Mouse (Mus musculus): Measurements from ENCODE around the gene Rgs4. TPM values are rescaled to one million over a fixed set of nuclear protein-coding genes. Genes with fewer than 3 reads are reported as not detected.
A peak's percentile ranks its signal among the peaks of the same experiment; 100 is the strongest.

The Rgs4 gene
- polyA plus RNA-seq, 1 experiment from 2014 or later = 2.9 TPM

DNA sequence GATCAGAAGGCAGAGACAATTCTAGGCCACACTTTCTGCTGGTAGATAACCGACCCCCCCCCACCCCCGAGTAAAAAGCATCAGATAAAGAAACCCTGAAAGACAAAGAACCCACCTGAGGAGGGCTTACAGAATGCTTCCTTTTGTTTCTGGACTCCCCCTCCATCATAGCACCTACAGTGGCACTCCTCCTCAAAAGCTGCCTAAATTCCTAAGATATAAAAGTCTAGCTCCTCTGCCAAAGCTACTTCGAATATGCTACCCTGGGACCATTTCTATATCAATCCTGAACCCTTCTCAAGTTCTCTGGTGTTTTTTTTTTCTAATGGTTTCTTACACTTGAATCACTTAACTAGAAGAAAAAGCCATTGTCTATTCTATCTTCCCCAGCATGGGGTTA is 9.1 kb upstream of the Rgs4 start:
- Histone ChIP-seq H3K4me1 (ENCODE audit: insufficient read depth) (no peaks in the 10 kb centered on the region), H3K36me3 (ENCODE audit: insufficient read depth) (no peaks in the 10 kb centered on the region), H3K4me3 (ENCODE audit: low read depth, low read length) (no peak overlapping the region), H3K27ac (ENCODE audit: low read depth) (no peak overlapping the region), H3K4me2 (no peak overlapping the region), H3K9me3 (ENCODE audit: low read depth, low read length) (no peaks in the 10 kb centered on the region), H3K27me3 (ENCODE audit: insufficient read depth, low read length) (no peaks in the 10 kb centered on the region), H3K9ac (no peak overlapping the region)
- no peak for TF ChIP-seq CTCF (IDR thresholded peaks at IDR 0.05; ENCODE audit: low read depth)
- ATAC-seq (ENCODE audit: insufficient read depth) = no peak
- 39% methylated on average over 2 of the region's 3 CpGs for WGBS
- no peak for DNase-seq

DNA sequence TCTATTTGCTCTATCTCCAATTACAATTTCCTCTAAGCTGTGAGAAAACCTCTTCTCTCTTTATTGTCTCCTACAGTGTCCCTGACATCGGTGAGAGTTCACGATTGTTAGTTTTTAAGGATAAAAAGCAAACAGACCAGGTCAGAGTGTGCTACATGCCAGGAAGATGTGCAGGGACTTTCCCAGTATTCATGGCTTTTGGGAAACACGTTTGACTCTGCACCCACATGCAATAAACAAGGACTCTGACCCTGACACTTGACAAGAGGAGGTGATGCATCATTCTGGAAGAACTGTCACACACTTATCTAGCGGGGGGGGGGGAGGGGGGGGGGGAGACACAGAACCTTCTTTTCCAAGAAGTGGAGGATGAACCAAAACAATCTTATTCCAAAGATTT is 5.0 kb upstream of the Rgs4 start:
- DNase-seq (no peak), ATAC-seq (ENCODE audit: insufficient read depth) (no peak)
- Histone ChIP-seq H3K4me1 (ENCODE audit: insufficient read depth) (no peaks in the 10 kb centered on the region), H3K9ac (no peak overlapping the region), H3K4me2 (no peak overlapping the region), H3K27me3 (ENCODE audit: insufficient read depth, low read length) (peaks cover 10% of the 10 kb centered on the region; the same call in 1 of the 2 replicates), H3K9me3 (ENCODE audit: low read depth, low read length) (no peaks in the 10 kb centered on the region), H3K27ac (ENCODE audit: low read depth) (no peak overlapping the region), H3K36me3 (ENCODE audit: insufficient read depth) (no peaks in the 10 kb centered on the region), H3K4me3 (ENCODE audit: low read depth, low read length) (no peak overlapping the region)
- no peak for TF ChIP-seq CTCF (IDR thresholded peaks at IDR 0.05; ENCODE audit: low read depth)
- 2% methylated on average over 4 of the region's 4 CpGs for WGBS

- no peaks in the 10 kb centered on the region for H3K36me3 ChIP-seq (ENCODE audit: insufficient read depth)
- H3K9ac ChIP-seq = no peak overlapping the region
- no peak overlapping the region for H3K27ac ChIP-seq (ENCODE audit: low read depth)
- DNase-seq (no peak), ATAC-seq (ENCODE audit: insufficient read depth) (no peak)
- no peak for TF ChIP-seq CTCF (IDR thresholded peaks at IDR 0.05; ENCODE audit: low read depth)
- no peak overlapping the region for H3K4me3 ChIP-seq (ENCODE audit: low read depth, low read length)
- WGBS = 40% methylated on average over 5 of the region's 5 CpGs
- H3K9me3 ChIP-seq (ENCODE audit: low read depth, low read length) = no peaks in the 10 kb centered on the region
- H3K4me1 ChIP-seq (ENCODE audit: insufficient read depth) = no peaks in the 10 kb centered on the region
- H3K27me3 ChIP-seq (ENCODE audit: insufficient read depth, low read length) = peaks cover 10% of the 10 kb centered on the region; the same call in 1 of the 2 replicates
- no peak overlapping the region for H3K4me2 ChIP-seq
These were observed 997 bp upstream of the Rgs4 start for GRCm38 (mm10) chr1:169748439-169748838.

GRCm38 (mm10) chr1:169747902-169748301 is 460 bp upstream of the Rgs4 start:
- DNase-seq (no peak), ATAC-seq (ENCODE audit: insufficient read depth) (no peak)
- Histone ChIP-seq H3K9me3 (ENCODE audit: low read depth, low read length) (no peaks in the 10 kb centered on the region), H3K4me2 (peak overlapping the region; percentile 56), H3K27me3 (ENCODE audit: insufficient read depth, low read length) (peaks cover 10% of the 10 kb centered on the region; the same call in 1 of the 2 replicates), H3K36me3 (ENCODE audit: insufficient read depth) (no peaks in the 10 kb centered on the region), H3K27ac (ENCODE audit: low read depth) (no peak overlapping the region), H3K4me1 (ENCODE audit: insufficient read depth) (no peaks in the 10 kb centered on the region), H3K4me3 (ENCODE audit: low read depth, low read length) (peak overlapping the region; percentile 30), H3K9ac (no peak overlapping the region)
- WGBS = 43% methylated on average over 6 of the region's 6 CpGs
- no peak for TF ChIP-seq CTCF (IDR thresholded peaks at IDR 0.05; ENCODE audit: low read depth)

DNA sequence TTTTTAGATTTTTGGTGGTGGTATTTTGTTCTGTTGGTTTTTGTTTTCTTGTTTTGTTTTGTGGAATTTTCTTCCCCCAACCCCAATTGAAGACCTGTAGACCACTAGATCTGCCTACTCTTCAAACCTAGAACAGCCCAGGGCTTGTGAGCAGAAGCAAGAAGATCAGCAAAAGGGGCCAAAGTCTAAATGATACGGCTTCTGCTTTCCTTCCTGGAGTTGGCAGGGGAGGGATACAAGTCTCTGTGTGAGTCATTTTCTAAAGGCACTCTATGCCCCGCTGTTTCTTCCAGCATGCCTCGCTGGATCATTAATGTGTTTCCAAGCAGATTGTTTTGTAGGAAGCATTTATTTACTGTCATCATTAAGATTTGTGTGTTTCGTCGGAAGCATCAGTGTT is 6.3 kb downstream of the Rgs4 start:
- Histone ChIP-seq H3K27me3 (ENCODE audit: insufficient read depth, low read length) (no peaks in the 10 kb centered on the region), H3K4me2 (no peak overlapping the region), H3K4me1 (ENCODE audit: insufficient read depth) (no peaks in the 10 kb centered on the region), H3K9me3 (ENCODE audit: low read depth, low read length) (no peaks in the 10 kb centered on the region), H3K36me3 (ENCODE audit: insufficient read depth) (no peaks in the 10 kb centered on the region), H3K4me3 (ENCODE audit: low read depth, low read length) (no peak overlapping the region), H3K27ac (ENCODE audit: low read depth) (no peak overlapping the region), H3K9ac (no peak overlapping the region)
- DNase-seq (no peak), ATAC-seq (ENCODE audit: insufficient read depth) (no peak)
- no peak for TF ChIP-seq CTCF (IDR thresholded peaks at IDR 0.05; ENCODE audit: low read depth)
- 83% methylated on average over 5 of the region's 5 CpGs for WGBS

- Histone ChIP-seq H3K4me3 (ENCODE audit: low read depth, low read length) (no peak overlapping the region), H3K27me3 (ENCODE audit: insufficient read depth, low read length) (no peaks in the 10 kb centered on the region), H3K9ac (no peak overlapping the region), H3K36me3 (ENCODE audit: insufficient read depth) (no peaks in the 10 kb centered on the region), H3K9me3 (ENCODE audit: low read depth, low read length) (no peaks in the 10 kb centered on the region), H3K27ac (ENCODE audit: low read depth) (no peak overlapping the region), H3K4me2 (no peak overlapping the region), H3K4me1 (ENCODE audit: insufficient read depth) (no peaks in the 10 kb centered on the region)
- DNase-seq = no peak
- WGBS = 86% methylated on average over 6 of the region's 6 CpGs
- no peak for TF ChIP-seq CTCF (IDR thresholded peaks at IDR 0.05; ENCODE audit: low read depth)
- ATAC-seq (ENCODE audit: insufficient read depth) = no peak
These were observed 10.2 kb downstream of the Rgs4 start for GRCm38 (mm10) chr1:169737231-169737630.

DNA sequence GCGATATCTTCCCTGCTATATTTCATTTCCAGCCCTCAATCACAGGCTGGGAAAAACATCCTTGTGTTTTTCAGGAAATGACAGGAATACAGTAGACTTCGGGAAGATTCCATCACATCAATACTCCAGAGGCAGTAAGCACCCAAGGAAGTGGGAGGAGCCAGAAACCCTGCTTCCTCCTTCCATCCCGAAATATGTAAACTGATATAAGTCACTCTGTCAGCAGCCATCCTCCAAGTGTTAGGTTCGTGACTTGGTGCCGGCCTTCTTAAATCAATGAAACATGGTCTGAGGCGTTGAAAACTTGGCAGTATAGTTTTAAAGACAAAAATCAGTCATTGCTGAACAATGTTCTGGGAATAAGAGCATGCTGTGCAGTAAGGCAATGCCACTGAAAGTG is 11.3 kb downstream of the Rgs4 start:
- H3K36me3 ChIP-seq (ENCODE audit: insufficient read depth) = no peaks in the 10 kb centered on the region
- H3K9ac ChIP-seq = no peak overlapping the region
- no peak overlapping the region for H3K27ac ChIP-seq (ENCODE audit: low read depth)
- 36% methylated on average over 6 of the region's 6 CpGs for WGBS
- no peaks in the 10 kb centered on the region for H3K27me3 ChIP-seq (ENCODE audit: insufficient read depth, low read length)
- H3K4me1 ChIP-seq (ENCODE audit: insufficient read depth) = no peaks in the 10 kb centered on the region
- no peak overlapping the region for H3K4me2 ChIP-seq
- H3K9me3 ChIP-seq (ENCODE audit: low read depth, low read length) = no peaks in the 10 kb centered on the region
- TF ChIP-seq CTCF (IDR thresholded peaks at IDR 0.05; ENCODE audit: low read depth) = no peak
- no peak overlapping the region for H3K4me3 ChIP-seq (ENCODE audit: low read depth, low read length)
- ATAC-seq (ENCODE audit: insufficient read depth) (no peak), DNase-seq (peak; percentile 42)

DNA sequence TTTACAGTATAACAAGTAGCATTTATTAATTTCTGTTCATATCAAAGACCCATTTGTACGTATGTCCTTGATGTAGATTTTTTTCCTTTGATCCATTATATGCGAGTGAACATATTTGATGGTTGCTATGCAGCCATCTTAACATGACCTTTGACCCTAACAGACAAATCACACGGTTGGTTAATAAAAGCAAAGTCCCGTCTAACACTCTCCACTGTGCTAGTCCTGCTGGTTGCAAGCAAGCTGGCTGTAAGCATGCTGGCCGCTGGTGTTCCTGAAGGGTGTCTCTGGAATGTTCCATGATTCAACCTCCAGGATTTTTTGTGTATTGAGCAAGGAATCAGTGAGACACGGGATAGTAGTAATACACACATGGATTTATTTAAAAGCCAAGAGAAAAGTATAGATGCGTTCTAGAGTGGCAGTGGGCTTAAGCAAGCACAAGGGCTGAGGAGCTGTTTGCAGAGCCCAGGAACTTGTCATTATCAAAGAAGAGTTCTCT is 16.8 kb downstream of the Rgs4 start:
- H3K27ac ChIP-seq (ENCODE audit: low read depth) = no peak overlapping the region
- no peaks in the 10 kb centered on the region for H3K27me3 ChIP-seq (ENCODE audit: insufficient read depth, low read length)
- no peaks in the 10 kb centered on the region for H3K4me1 ChIP-seq (ENCODE audit: insufficient read depth)
- H3K36me3 ChIP-seq (ENCODE audit: insufficient read depth) = no peaks in the 10 kb centered on the region
- H3K4me2 ChIP-seq = no peak overlapping the region
- ATAC-seq (ENCODE audit: insufficient read depth) = no peak
- no peak overlapping the region for H3K9ac ChIP-seq
- H3K4me3 ChIP-seq (ENCODE audit: low read depth, low read length) = no peak overlapping the region
- DNase-seq = no peak
- WGBS = 66% methylated on average over 7 of the region's 7 CpGs
- no peak for TF ChIP-seq CTCF (IDR thresholded peaks at IDR 0.05; ENCODE audit: low read depth)
- H3K9me3 ChIP-seq (ENCODE audit: low read depth, low read length) = no peaks in the 10 kb centered on the region

All from lung, embryonic 14.5 days (tissue).